Mouse (Mus musculus) c-Kit-positive CD71-positive TER-119-positive erythroid progenitor cells, embryonic 14.5 days (primary cell): ENCODE results near the gene Dolpp1.

Experiments
- DNase-seq: peaks from one replicate; pipeline ENCODE4 v3.0.0-alpha.2; 2013; ENCODE audit warnings: low spot score

Gene Dolpp1

GRCm38 (mm10) chr2:30441518-30442497, 49.8 kb downstream of the Dolpp1 start:
- no peak for DNase-seq

GRCm38 (mm10) chr2:30442498-30442890, 50.4 kb downstream of the Dolpp1 start:
- DNase-seq, result no peak

GRCm38 (mm10) chr2:30443281-30443680, 51.2 kb downstream of the Dolpp1 start:
- no peak for DNase-seq

- DNase-seq, result no peak
Measured at GRCm38 (mm10) chr2:30444006-30444405, 52.0 kb downstream of the Dolpp1 start.

- DNase-seq, result no peak
Measured at GRCm38 (mm10) chr2:30444450-30444849, 52.4 kb downstream of the Dolpp1 start.

GRCm38 (mm10) chr2:30445312-30445711, 53.3 kb downstream of the Dolpp1 start:
- DNase-seq, result no peak

- DNase-seq, result no peak
Measured at GRCm38 (mm10) chr2:30446891-30447826, 55.1 kb downstream of the Dolpp1 start.

GRCm38 (mm10) chr2:30448371-30448770, 56.3 kb downstream of the Dolpp1 start:
- no peak for DNase-seq
